Mouse (Mus musculus) urinary bladder, postnatal 0 days (tissue): ENCODE measurements around the gene N4bp3. TPM values are rescaled to one million over a fixed set of nuclear protein-coding genes. Genes with fewer than 3 reads are reported as not detected.

Experiments
- polyA plus RNA-seq: library from polyadenylated mRNA; unstranded; fragments of >200 nt; fragmentation: Nextera tagmentation; extraction: Ambion mirVana; gene quantifications from 2 replicates; pipeline ENCODE4 v1.2.1, GENCODE M21; 2015

Gene N4bp3
- polyA plus RNA-seq, result 7.1 and 7.7 TPM in 2 replicates

DNA sequence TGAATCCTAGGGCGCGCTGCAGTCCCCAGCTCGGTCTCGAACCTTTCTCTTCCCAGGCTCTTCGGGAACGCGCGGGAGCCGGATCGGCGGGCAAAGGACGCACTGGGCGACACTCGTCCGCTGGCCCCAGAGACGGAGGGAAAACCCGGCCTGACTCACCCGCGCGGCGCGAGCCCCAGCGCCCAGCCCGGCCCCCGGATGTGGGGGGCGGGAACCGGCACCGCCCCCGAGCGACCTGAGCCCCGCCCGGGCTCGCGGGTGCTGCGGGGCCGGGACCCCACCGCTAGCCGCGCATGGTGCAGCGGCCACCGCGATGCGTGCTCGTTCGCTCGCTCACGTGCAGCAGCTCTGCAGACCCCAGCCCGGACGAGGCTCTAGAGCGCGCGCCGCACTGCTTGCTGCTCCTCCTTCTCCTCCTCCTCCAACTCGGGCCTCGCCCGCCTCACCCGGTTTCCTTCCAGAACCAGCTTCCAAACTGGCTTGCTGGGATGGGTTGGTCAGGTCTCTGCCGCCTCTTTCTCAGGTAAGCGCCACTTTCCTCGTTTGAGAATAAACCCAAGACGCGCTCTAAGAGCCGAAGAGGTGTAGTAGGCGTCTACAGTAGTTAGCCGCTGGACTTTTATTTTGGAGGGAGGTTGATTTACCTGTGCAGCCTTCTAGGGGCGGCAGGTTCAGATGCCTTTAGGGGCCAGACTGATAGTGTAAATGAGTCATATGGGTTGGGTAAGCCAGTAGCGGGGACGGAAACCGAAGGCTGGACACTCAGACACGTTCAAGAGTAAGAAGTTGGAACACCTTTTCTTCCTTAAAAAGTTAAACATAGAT, at the start of gene N4bp3, which contains the start of gene D930048N14Rik:
Gene N4bp3 (minus strand): TSS at position 152 of the 825 bp plus-strand sequence.
Gene D930048N14Rik (plus strand): TSS at position 264 of the 825 bp plus-strand sequence.

DNA sequence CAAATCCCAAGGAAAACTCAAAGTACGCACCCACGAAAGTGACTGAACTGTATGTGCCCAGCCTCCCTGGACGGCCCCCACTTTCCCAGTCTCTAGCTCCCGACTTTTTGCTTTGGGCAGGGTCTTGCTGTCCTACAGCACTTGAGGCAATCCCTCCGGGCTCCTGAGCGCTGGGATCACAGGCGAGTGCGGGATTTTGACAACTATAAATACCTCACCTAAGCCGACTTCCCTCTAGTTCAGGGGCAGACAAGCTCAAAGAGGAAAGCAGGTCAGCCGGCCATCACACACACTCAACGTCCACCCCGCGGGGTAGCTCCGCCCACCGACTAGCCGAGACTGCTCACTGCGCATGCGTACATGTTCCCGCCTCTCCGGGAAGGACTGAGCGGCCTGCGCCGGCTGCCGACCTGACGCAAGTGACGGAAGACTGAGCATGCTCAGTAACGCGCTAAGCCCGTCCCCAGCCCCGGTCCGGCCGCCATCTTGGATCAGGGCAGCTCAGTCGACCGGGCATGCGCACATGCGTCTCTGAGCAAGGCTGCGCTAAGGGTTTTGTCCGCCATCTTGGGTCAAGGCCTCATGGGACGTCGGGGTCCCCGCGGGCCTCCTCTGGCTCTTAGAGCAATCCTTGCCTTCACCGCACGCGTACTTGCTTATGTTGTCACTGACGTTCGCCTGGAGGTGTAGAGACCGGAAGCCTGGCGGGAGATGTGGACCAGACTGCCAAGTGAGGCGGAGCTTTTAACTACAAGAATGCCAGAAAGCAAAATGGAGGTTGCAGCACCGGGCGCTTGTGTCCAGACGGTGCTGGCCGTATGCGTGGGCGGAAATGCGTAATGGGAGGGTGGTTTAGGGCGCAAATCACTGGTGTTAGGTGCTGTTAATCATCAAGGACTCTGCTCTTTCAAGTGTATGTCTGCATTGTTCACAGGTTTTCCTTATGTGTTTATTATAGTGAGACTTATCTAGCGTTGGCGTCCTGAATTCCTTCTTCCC, 38.0 kb upstream of the N4bp3 start, which contains the start of gene 0610009B22Rik:
Gene 0610009B22Rik (minus strand): TSS at position 545 of the 999 bp plus-strand sequence.

GRCm38 (mm10) chr11:51635525-51636322, 14.9 kb downstream of the N4bp3 start, which contains the start of gene Rmnd5b:
TSS of gene Rmnd5b (minus strand) at chr11:51635896.

GRCm38 (mm10) chr11:51619409-51620060, 31.1 kb downstream of the N4bp3 start, which contains the start of gene Nhp2:
TSS of gene Nhp2 (plus strand) at chr11:51619735.

GRCm38 (mm10) chr11:51606447-51607095, 44.1 kb downstream of the N4bp3 start, which contains the start of gene Hnrnpab:
TSS of gene Hnrnpab (minus strand) at chr11:51606847.

Other genes with a start within 250 kb of the N4bp3 start
- gene Phykpl, start 66.1 kb downstream of the N4bp3 start, polyA plus RNA-seq, result 14.8 and 15.4 TPM in 2 replicates
- 179 and 199 TPM in 2 replicates for gene Hnrnpab, start 44.0 kb downstream of the N4bp3 start, polyA plus RNA-seq
- 84.4 and 92.2 TPM in 2 replicates for gene Nhp2, start 31.1 kb downstream of the N4bp3 start, polyA plus RNA-seq
- gene Rmnd5b, start 14.9 kb downstream of the N4bp3 start, polyA plus RNA-seq, result 30.9 and 35.1 TPM in 2 replicates
- gene D930048N14Rik, start 112 bp upstream of the N4bp3 start, polyA plus RNA-seq, result 1.7 and 1.9 TPM in 2 replicates
- 69.0 and 74.0 TPM in 2 replicates for gene 0610009B22Rik, start 38.0 kb upstream of the N4bp3 start, polyA plus RNA-seq
- gene Sec24a, start 112.8 kb upstream of the N4bp3 start, polyA plus RNA-seq, result 9.7 and 12.4 TPM in 2 replicates
- gene Sar1b, start 112.8 kb upstream of the N4bp3 start, polyA plus RNA-seq, result 127 and 147 TPM in 2 replicates
- gene Jade2, start 206.8 kb upstream of the N4bp3 start, polyA plus RNA-seq, result 1.1 and 1.4 TPM in 2 replicates